ENCODE assay signal across 8 mouse cellular contexts in the genomic region with DNA sequence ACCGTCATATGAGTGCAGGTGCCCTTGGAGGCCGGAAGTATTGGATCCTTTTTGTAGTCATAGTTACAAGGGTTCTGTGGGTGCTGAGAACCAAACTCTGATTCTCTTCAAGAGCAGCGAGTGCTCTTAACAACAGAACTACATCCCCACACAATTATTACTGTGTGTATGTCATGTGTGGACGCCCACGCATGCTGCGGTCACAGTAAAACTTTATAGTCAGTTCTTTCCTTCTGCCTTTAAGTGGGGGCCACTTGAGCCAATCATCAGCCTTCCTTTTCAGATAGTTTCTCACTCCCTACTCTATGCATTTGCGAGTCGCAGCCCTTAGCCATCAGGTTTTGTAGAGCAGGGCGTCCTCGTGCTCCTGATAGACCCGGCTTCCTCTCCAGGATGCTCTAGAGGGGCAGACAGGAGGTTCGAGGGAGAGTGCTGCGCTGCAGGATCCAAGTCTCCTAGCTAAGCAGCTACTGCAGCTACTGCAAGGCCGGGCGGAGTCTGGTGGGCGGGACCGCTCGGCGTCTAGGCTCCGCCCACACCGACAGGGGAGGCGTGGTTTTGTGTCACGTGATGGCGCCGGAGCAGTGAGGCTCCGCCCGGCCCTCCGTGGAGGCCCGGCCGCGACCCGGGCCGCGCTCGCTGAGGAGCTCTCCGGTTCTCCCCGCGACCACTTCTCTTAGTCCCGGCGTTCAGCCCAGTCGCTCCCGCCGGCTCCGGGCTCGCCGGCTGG. TPM values are rescaled to one million over a fixed set of nuclear protein-coding genes. Genes with fewer than 3 reads are reported as not detected.
DNase-seq lines count a peak whose midpoint lies in the region; ATAC-seq lines count a peak whose summit lies in the region.

A gene (plus strand): TSS at position 555 of the 730 bp plus-strand sequence.

- peak; percentile 93 for DNase-seq in ZHBTc4 (ENCODE audit: low read depth, low spot score)
- peak; percentile 92 to 93 for DNase-seq in gastrocnemius, adult 8-10 months (ENCODE audit: low spot score in 2 of 2)
- DNase-seq in induced T-regulatory cell, adult 2 months (ENCODE audit: low read depth), result peak; percentile 96
- DNase-seq in left cerebral cortex, adult 9 months (ENCODE audit: low spot score in 2 of 2), result peak; percentile 83 to 95
- DNase-seq in right cerebral cortex, postnatal 14 days, result peak; percentile 93
- peak; percentile 96 to 97 for DNase-seq in urinary bladder, postnatal 36 days (ENCODE audit: low spot score in 2 of 2)

- ATAC-seq in common myeloid progenitor, adult 5-6 weeks (replicated peaks; ENCODE audit: low read depth, poor library complexity, severe bottlenecking), result peak; percentile 86
- ATAC-seq in megakaryocyte progenitor cell, adult 5-6 weeks (replicated peaks; ENCODE audit: poor library complexity), result peak; percentile 74

RNA-seq across cellular contexts. Expression of the gene that starts here (rescaled TPM):
- total RNA-seq in common myeloid progenitor, adult 5-6 weeks (2017), result 33.3 and 36.0 TPM in 2 replicates
- total RNA-seq in gastrocnemius, adult 8-10 months (2022), result 10 to 100 TPM in 1 of 4 experiments, 1 to 10 TPM in 3; 5.8 to 10.3 (median 9.2) TPM
- total RNA-seq in megakaryocyte progenitor cell, adult 5-6 weeks (2015), result 10.4 and 15.7 TPM in 2 replicates
- total RNA-seq in megakaryocyte progenitor cell, adult 5-6 weeks (2017), result 8.8 and 17.4 TPM in 2 replicates

Comparison
In these comparisons a context has a peak if more than half of its experiments do, and no peak if none do; other contexts are left out.
1. Peak in every context shown above with its lines: DNase-seq and ATAC-seq.